Mouse (Mus musculus) stomach, postnatal 0 days (tissue): ENCODE data around the gene Mei1. TPM values are rescaled to one million over a fixed set of nuclear protein-coding genes. Genes with fewer than 3 reads are reported as not detected.

Experiments used
- ATAC-seq: fragments of 200-750 bp; cut with Nextera tagmentation; 2 replicates; pipeline ENCODE4 v1.8.0; 2017; ENCODE audit not compliant: low FRiP score, low TSS enrichment
- DNase-seq: peaks from one replicate; pipeline ENCODE4 v3.0.0-alpha.2; 2016; ENCODE audit warnings: low spot score
- H3K27ac ChIP-seq: fragments of 300-500 bp; sonication (generic); replicated peaks from 2 replicates; pipeline ENCODE4 v1.5.1; 2014; ENCODE audit warnings: mild to moderate bottlenecking, control low read depth
- H3K27me3 ChIP-seq: fragments of 300-500 bp; sonication (generic); 2 replicates; pipeline ENCODE4 v1.6.1; 2014; ENCODE audit warnings: low read length; ENCODE audit not compliant: control insufficient read depth, insufficient read depth
- H3K36me3 ChIP-seq: fragments of 300-500 bp; sonication (generic); 2 replicates; pipeline ENCODE4 v1.6.1; 2014; ENCODE audit warnings: low read length, mixed read lengths; ENCODE audit not compliant: control insufficient read depth, insufficient read depth
- H3K4me1 ChIP-seq: fragments of 300-500 bp; sonication (generic); replicated peaks from 2 replicates; pipeline ENCODE4 v1.6.1; 2014; ENCODE audit warnings: antibody characterized with exemption; ENCODE audit not compliant: control insufficient read depth, insufficient read depth
- H3K4me2 ChIP-seq: fragments of 300-500 bp; sonication (generic); replicated peaks from 2 replicates; pipeline ENCODE4 v1.6.1; 2014; ENCODE audit warnings: low read depth, mild to moderate bottlenecking, control low read depth, moderate library complexity
- H3K4me3 ChIP-seq: fragments of 300-500 bp; sonication (generic); 2 replicates; pipeline ENCODE4 v1.5.1; 2014; ENCODE audit warnings: low read depth, low read length, control low read depth
- H3K9ac ChIP-seq: fragments of 300-500 bp; sonication (generic); 2 replicates; pipeline ENCODE4 v1.6.1; 2014; ENCODE audit warnings: mild to moderate bottlenecking, low read length, control low read depth, mixed read lengths
- H3K9me3 ChIP-seq: fragments of 300-500 bp; sonication (generic); 2 replicates; pipeline ENCODE4 v1.6.1; 2016; ENCODE audit warnings: low read length; ENCODE audit not compliant: control insufficient read depth
- CTCF ChIP-seq: IDR thresholded peaks from 2 replicates; pipeline ENCODE4 v1.5.1; 2016; ENCODE audit warnings: antibody characterized with exemption, low read depth, mild to moderate bottlenecking, moderate library complexity
- EP300 ChIP-seq: optimal IDR thresholded peaks from 2 replicates; pipeline ENCODE3; 2016; ENCODE audit warnings: antibody characterized with exemption
- WGBS: fragments of 180-500 bp; shearing (Covaris S2); extraction: QIAGEN DNeasy Blood & Tissue Kit; methylation state at CpG from one replicate; pipeline ENCODE4 v1.1.7; 2014; 5-methylcytosine and 5-hydroxymethylcytosine counted together
- polyA plus RNA-seq: library from polyadenylated mRNA; unstranded; fragments of >200 nt; fragmentation: Nextera tagmentation; extraction: Ambion mirVana; gene quantifications from 2 replicates; pipeline ENCODE4 v1.2.1, GENCODE M21; 2015

The Mei1 gene
- polyA plus RNA-seq, 1 experiment from 2014 or later = 0.02 TPM

DNA sequence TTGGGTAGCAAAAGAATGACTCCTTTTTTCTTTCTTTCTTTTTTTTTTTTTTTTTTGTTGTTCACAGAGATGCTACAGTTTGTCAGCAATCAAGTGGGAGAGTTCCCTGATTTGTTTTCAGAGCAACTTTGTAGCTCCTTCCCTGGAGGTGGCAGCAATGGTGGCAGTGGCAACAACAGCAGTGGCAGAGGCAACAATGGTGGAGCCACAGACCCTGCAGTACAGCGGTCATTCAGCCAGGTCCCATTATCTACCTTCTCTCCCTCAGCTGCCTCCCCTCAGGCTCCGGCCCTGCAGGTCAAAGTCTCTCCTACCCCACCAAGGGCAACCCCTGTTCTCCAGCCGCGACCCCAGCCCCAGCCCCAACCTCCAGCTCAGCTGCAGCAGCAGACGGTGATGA is 99.9 kb downstream of the Mei1 start:
- H3K4me1 ChIP-seq = peaks cover 6% of the 10 kb centered on the region
- peaks cover 21% of the 10 kb centered on the region for H3K36me3 ChIP-seq
- no peak overlapping the region for H3K27ac ChIP-seq
- no peak for TF ChIP-seq EP300
- TF ChIP-seq CTCF = no peak
- H3K27me3 ChIP-seq = no peaks in the 10 kb centered on the region
- ATAC-seq (no peak), DNase-seq (no peak)
- H3K4me2 ChIP-seq = no peak overlapping the region
- 81% methylated on average over 5 of the region's 5 CpGs for WGBS
- no peak overlapping the region for H3K9ac ChIP-seq
- H3K9me3 ChIP-seq = no peaks in the 10 kb centered on the region
- H3K4me3 ChIP-seq = no peak overlapping the region

DNA sequence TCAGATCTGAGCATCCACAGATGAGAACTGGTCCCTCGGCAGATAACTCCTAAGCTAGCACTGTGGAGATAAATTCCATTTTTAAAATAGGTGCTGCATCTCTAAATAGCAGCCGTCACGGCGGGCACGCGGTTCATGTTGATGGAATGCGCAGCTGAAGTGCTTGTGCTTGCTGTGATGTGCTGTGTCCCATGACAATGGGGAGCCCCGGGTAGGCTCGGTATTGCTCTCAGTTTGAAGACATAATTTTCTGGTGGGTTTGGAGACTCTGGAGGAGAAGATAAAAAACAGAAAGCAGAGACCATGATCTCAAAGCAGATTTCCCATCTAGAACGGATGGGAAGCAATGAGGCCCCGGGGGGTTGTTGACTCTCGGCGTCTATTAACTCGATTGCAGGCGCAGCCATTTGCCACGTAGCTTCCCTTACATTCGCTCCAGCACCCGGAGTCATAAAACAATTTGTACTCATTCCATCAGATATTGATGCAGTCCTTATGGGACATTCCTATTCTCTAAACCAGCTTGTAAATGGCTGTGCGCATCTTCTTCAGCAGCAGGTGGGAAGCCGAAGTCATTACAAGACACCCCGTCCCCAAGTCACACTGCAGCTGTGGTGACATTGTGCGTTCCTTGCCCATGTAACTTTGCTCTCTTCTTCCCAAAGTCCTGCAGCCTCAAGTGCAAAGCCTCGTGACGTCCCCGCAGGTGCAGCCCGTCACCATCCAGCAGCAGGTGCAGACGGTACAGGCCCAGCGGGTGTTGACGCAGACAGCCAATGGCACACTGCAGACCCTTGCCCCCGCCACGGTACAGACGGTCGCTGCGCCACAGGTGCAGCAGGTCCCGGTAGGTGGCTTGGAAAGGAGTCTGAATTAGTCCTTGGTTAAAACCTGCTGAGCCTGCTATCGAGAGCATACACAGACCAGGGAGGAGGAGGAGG is 100.9 kb downstream of the Mei1 start:
- Histone ChIP-seq H3K36me3 (peaks cover 29% of the 10 kb centered on the region), H3K4me1 (peaks cover 6% of the 10 kb centered on the region), H3K27me3 (no peaks in the 10 kb centered on the region), H3K27ac (no peak overlapping the region), H3K4me2 (no peak overlapping the region), H3K9me3 (no peaks in the 10 kb centered on the region), H3K9ac (no peak overlapping the region), H3K4me3 (no peak overlapping the region)
- TF ChIP-seq EP300 (no peak), CTCF (no peak)
- ATAC-seq (no peak), DNase-seq (no peak)
- 88% methylated on average over 36 of the region's 36 CpGs for WGBS

DNA sequence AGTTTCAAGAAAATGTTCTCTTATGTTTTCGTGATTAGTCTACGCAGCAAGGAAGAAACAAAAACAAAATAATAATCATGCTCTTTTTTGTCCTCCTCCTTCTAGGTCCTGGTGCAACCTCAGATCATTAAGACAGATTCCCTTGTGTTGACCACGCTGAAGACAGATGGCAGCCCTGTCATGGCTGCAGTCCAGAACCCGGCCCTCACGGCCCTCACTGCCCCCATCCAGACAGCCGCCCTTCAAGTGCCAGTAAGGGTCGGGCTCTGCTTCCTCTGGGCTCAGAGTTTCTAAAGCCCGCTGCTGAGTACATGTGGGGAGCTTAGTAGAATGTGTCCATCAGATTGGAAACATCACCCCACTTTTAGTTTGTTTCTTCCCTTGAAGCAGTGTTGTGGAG is 102.9 kb downstream of the Mei1 start:
- Histone ChIP-seq H3K9me3 (no peaks in the 10 kb centered on the region), H3K4me1 (no peaks in the 10 kb centered on the region), H3K36me3 (peaks cover 42% of the 10 kb centered on the region), H3K27ac (no peak overlapping the region), H3K9ac (no peak overlapping the region), H3K27me3 (no peaks in the 10 kb centered on the region), H3K4me3 (no peak overlapping the region), H3K4me2 (no peak overlapping the region)
- WGBS = 74% methylated on average over 8 of the region's 8 CpGs
- ATAC-seq = no peak
- no peak for TF ChIP-seq EP300
- TF ChIP-seq CTCF = no peak
- no peak for DNase-seq

DNA sequence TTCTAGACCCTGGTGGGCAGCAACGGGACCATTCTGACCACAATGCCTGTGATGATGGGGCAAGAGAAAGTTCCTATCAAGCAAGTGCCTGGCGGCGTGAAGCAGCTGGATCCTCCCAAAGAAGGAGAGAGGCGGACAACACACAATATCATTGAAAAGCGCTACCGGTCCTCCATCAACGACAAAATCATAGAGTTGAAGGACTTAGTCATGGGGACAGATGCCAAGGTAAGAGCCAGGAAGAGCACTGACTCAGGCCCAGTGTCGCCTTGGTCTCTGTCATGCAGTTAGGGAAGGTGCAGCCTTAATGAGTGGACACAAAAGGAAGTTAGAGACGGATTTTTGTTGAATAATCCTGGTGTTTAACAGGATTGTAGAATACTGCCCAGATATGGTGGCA is 105.3 kb downstream of the Mei1 start:
- Histone ChIP-seq H3K4me1 (no peaks in the 10 kb centered on the region), H3K4me3 (no peak overlapping the region), H3K9me3 (no peaks in the 10 kb centered on the region), H3K27me3 (no peaks in the 10 kb centered on the region), H3K36me3 (peaks cover 58% of the 10 kb centered on the region), H3K4me2 (no peak overlapping the region), H3K9ac (no peak overlapping the region), H3K27ac (no peak overlapping the region)
- ATAC-seq (no peak), DNase-seq (no peak)
- no peak for TF ChIP-seq EP300
- 92% methylated on average over 9 of the region's 9 CpGs for WGBS

Other genes with a start within 250 kb of the Mei1 start
- gene Tob2, start 211.2 kb upstream of the Mei1 start, polyA plus RNA-seq = 18.8 and 20.5 TPM in 2 replicates
- gene Phf5a, start 198.1 kb upstream of the Mei1 start, polyA plus RNA-seq = 75.8 and 77.0 TPM in 2 replicates
- 130 and 141 TPM in 2 replicates for gene Aco2, start 197.7 kb upstream of the Mei1 start, polyA plus RNA-seq
- gene Polr3h, start 143.8 kb upstream of the Mei1 start, polyA plus RNA-seq = 65.6 and 66.4 TPM in 2 replicates
- 9.5 and 9.7 TPM in 2 replicates for gene Csdc2, start 133.2 kb upstream of the Mei1 start, polyA plus RNA-seq
- 32.2 and 35.8 TPM in 2 replicates for gene Pmm1, start 109.1 kb upstream of the Mei1 start, polyA plus RNA-seq
- not detected in 2 replicates for gene 1700029P11Rik, start 89.5 kb upstream of the Mei1 start, polyA plus RNA-seq
- gene Xrcc6, start 82.2 kb upstream of the Mei1 start, polyA plus RNA-seq = 30.4 and 31.2 TPM in 2 replicates
- gene Desi1, start 36.1 kb upstream of the Mei1 start, polyA plus RNA-seq = 20.8 and 22.8 TPM in 2 replicates
- 130 and 133 TPM in 2 replicates for gene Snu13, start 22.4 kb upstream of the Mei1 start, polyA plus RNA-seq
- 0.04 TPM in 1 of 2 replicates, not detected in the other for gene 4930407I10Rik, start 10.8 kb upstream of the Mei1 start, polyA plus RNA-seq
- gene Ccdc134, start 57.9 kb downstream of the Mei1 start, polyA plus RNA-seq = 8.2 and 8.5 TPM in 2 replicates
- gene Srebf2, start 77.2 kb downstream of the Mei1 start, polyA plus RNA-seq = 119 and 127 TPM in 2 replicates
- gene Shisa8, start 142.8 kb downstream of the Mei1 start, polyA plus RNA-seq = 0.06 and 0.23 TPM in 2 replicates
- gene Tnfrsf13c, start 154.4 kb downstream of the Mei1 start, polyA plus RNA-seq = not detected in 2 replicates
- 24.0 and 27.0 TPM in 2 replicates for gene Cenpm, start 174.8 kb downstream of the Mei1 start, polyA plus RNA-seq
- 0.23 and 0.24 TPM in 2 replicates for gene 1500009C09Rik, start 182.4 kb downstream of the Mei1 start, polyA plus RNA-seq
- 2.1 and 2.9 TPM in 2 replicates for gene Sept3, start 204.9 kb downstream of the Mei1 start, polyA plus RNA-seq
- gene Wbp2nl, start 229.0 kb downstream of the Mei1 start, polyA plus RNA-seq = 0.08 and 0.11 TPM in 2 replicates